Mouse (Mus musculus): Measurements from ENCODE around the gene Cry2.

GRCm38 (mm10) chr2:92376300-92376699 is 57.5 kb downstream of the Cry2 start:
- TF ChIP-seq TAL1 (IDR thresholded peaks at IDR 0.05; ENCODE audit: low read length), result no peak
- TF ChIP-seq GATA1 (IDR thresholded peaks at IDR 0.05; ENCODE audit: low read length), result no peak
